Mouse (Mus musculus): ENCODE data around the gene Msh4.

- no peak for TF ChIP-seq CTCF (IDR thresholded peaks at IDR 0.05; ENCODE audit: insufficient read depth, low read depth, low read length)
- no peak for TF ChIP-seq POLR2A (IDR thresholded peaks at IDR 0.05; ENCODE audit: insufficient read depth, low read depth, low read length)
Observed at GRCm38 (mm10) chr3:153844757-153845156, 61.2 kb downstream of the Msh4 start.

Data from olfactory bulb, adult 2 months (tissue).